20 mouse cellular contexts compared by ENCODE assay signal in the genomic region with DNA sequence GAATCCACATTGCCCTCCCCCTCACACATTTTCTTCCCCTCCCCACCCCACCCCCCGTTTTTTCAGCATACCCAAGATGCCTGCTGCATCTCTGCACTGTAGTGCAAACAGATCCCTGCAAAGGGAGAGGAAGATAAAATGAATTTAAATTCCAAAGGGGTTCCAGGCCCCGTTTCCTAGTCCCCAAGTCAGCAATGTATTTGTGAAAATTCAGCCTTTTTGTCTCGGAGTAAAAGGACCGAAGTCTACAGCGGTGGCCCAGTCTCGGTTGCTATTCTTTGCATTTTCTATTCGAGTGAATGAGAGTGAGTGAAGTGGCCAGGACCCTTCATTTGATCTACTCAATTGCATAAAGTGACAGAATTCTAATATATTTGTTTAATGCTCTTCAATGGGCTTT. TPM values are rescaled to one million over a fixed set of nuclear protein-coding genes. Genes with fewer than 3 reads are reported as not detected.
A peak's percentile ranks its signal among the peaks of the same experiment; 100 is the strongest.
DNase-seq lines count a peak whose midpoint lies in the region; ATAC-seq lines count a peak whose summit lies in the region.
"Had no signal": no experiment of that assay in that cellular context is flagged by ENCODE, and none has a peak within 500 bp of the region (broad histone marks: within the 10 kb centered on the region; RNA-seq: fewer than 3 reads in every experiment).

No protein-coding gene starts in this region.

- peaks cover 2% of the 10 kb centered on the region; the same call in 1 of the 2 replicates for H3K4me1 ChIP-seq in hindbrain, embryonic 11.5 days (replicated peaks; ENCODE audit: control insufficient read depth, insufficient read depth, low read length)
- H3K4me1 ChIP-seq in hindbrain, embryonic 16.5 days (ENCODE audit: control insufficient read depth, insufficient read depth, low read depth, low read length): peaks cover under 1% of the 10 kb centered on the region
- peaks cover 40% of the 10 kb centered on the region for H3K4me1 ChIP-seq in midbrain, embryonic 12.5 days
- H3K4me1 ChIP-seq in neural tube, embryonic 14.5 days (ENCODE audit: control insufficient read depth, insufficient read depth, low read length): no peaks in the 10 kb centered on the region; the same call in 1 of the 2 replicates

- H3K4me2 ChIP-seq in hindbrain, embryonic 11.5 days (replicated peaks; ENCODE audit: low read depth, low read length): 0 out of 2 replicates have a peak overlapping the region, but pooled peaks have one; percentile 3
- H3K4me2 ChIP-seq in hindbrain, embryonic 16.5 days (ENCODE audit: low read length): no peak overlapping the region
- peak overlapping the region; percentile 7; the same call in 1 of the 2 replicates for H3K4me2 ChIP-seq in midbrain, embryonic 12.5 days (replicated peaks)
- no peak overlapping the region for H3K4me2 ChIP-seq in neural tube, embryonic 14.5 days (ENCODE audit: low read depth, low read length)
- H3K4me2 ChIP-seq: forebrain, embryonic 15.5 days; limb, embryonic 13.5 days; lung, embryonic 15.5 days had no signal

- H3K9me3 ChIP-seq in hindbrain, embryonic 11.5 days (ENCODE audit: control insufficient read depth, low read length): no peaks in the 10 kb centered on the region
- H3K9me3 ChIP-seq in hindbrain, embryonic 16.5 days (ENCODE audit: control insufficient read depth, low read length): no peaks in the 10 kb centered on the region
- no peaks in the 10 kb centered on the region for H3K9me3 ChIP-seq in midbrain, embryonic 12.5 days
- no peaks in the 10 kb centered on the region for H3K9me3 ChIP-seq in neural tube, embryonic 14.5 days (ENCODE audit: control insufficient read depth, low read length)
- H3K9me3 ChIP-seq: forebrain, embryonic 15.5 days; limb, embryonic 13.5 days; lung, embryonic 15.5 days; neural tube, embryonic 12.5 days had no signal

- ATAC-seq in hindbrain, embryonic 11.5 days (ENCODE audit: low FRiP score): peak; percentile 59
- ATAC-seq in hindbrain, embryonic 16.5 days: no peak
- ATAC-seq in midbrain, embryonic 12.5 days (ENCODE audit: low FRiP score, low read depth): peak; percentile 44; the same call in 1 of the 2 replicates
- 0 out of 2 replicates have a peak, but pooled peaks have one; percentile 31 for ATAC-seq in neural tube, embryonic 14.5 days (ENCODE audit: low read depth)
- ATAC-seq: forebrain, embryonic 15.5 days had no signal

- H3K27ac ChIP-seq in hindbrain, embryonic 11.5 days (ENCODE audit: low read depth, low read length): 0 out of 2 replicates have a peak overlapping the region, but pooled peaks have one; percentile 20
- no peak overlapping the region for H3K27ac ChIP-seq in hindbrain, embryonic 16.5 days (ENCODE audit: low read depth, low read length)
- peak overlapping the region; percentile 25; the same call in 1 of the 2 replicates for H3K27ac ChIP-seq in midbrain, embryonic 12.5 days (replicated peaks)
- no peak overlapping the region for H3K27ac ChIP-seq in neural tube, embryonic 14.5 days (ENCODE audit: low read depth, low read length)
- H3K27ac ChIP-seq: forebrain, embryonic 15.5 days; limb, embryonic 13.5 days; liver, embryonic 14.5 days; lung, embryonic 15.5 days; macrophage; neural tube, embryonic 12.5 days had no signal

- no peaks in the 10 kb centered on the region for H3K36me3 ChIP-seq in hindbrain, embryonic 11.5 days (ENCODE audit: control insufficient read depth, insufficient read depth, low read length)
- no peaks in the 10 kb centered on the region for H3K36me3 ChIP-seq in hindbrain, embryonic 16.5 days (ENCODE audit: control insufficient read depth, insufficient read depth, low read length)
- H3K36me3 ChIP-seq in midbrain, embryonic 12.5 days: no peaks in the 10 kb centered on the region
- no peaks in the 10 kb centered on the region for H3K36me3 ChIP-seq in neural tube, embryonic 14.5 days (ENCODE audit: control insufficient read depth, insufficient read depth, low read length)
- H3K36me3 ChIP-seq: forebrain, embryonic 15.5 days; limb, embryonic 13.5 days; lung, embryonic 15.5 days; neural tube, embryonic 12.5 days had no signal

- no peak overlapping the region for H3K4me3 ChIP-seq in hindbrain, embryonic 11.5 days (ENCODE audit: low read depth, low read length)
- H3K4me3 ChIP-seq in hindbrain, embryonic 16.5 days (ENCODE audit: low read length): no peak overlapping the region
- no peak overlapping the region for H3K4me3 ChIP-seq in midbrain, embryonic 12.5 days
- no peak overlapping the region for H3K4me3 ChIP-seq in neural tube, embryonic 14.5 days (ENCODE audit: low read depth, low read length)
- H3K4me3 ChIP-seq: forebrain, embryonic 15.5 days; limb, embryonic 13.5 days; lung, embryonic 15.5 days; neural tube, embryonic 12.5 days had no signal

- peaks cover 11% of the 10 kb centered on the region for H3K27me3 ChIP-seq in hindbrain, embryonic 11.5 days (ENCODE audit: control insufficient read depth, insufficient read depth, low read length)
- peaks cover 26% of the 10 kb centered on the region for H3K27me3 ChIP-seq in hindbrain, embryonic 16.5 days (replicated peaks; ENCODE audit: control insufficient read depth, insufficient read depth, low read length)
- peaks cover 28% of the 10 kb centered on the region for H3K27me3 ChIP-seq in midbrain, embryonic 12.5 days
- peaks cover 7% of the 10 kb centered on the region for H3K27me3 ChIP-seq in neural tube, embryonic 14.5 days (ENCODE audit: control insufficient read depth, insufficient read depth, low read length)

- peak; percentile 46 for DNase-seq in hindbrain, embryonic 11.5 days (ENCODE audit: low spot score)
- DNase-seq in embryo, embryonic 10.5 days (ENCODE audit: low spot score): peak; percentile 62
- no peak for DNase-seq in thymus, postnatal 4 days
- DNase-seq in lung, postnatal 4 days: no peak
- DNase-seq: cerebellum, adult 9-10 months; kidney, adult 11 months; thymus, postnatal 25 days had no signal

- WGBS in hindbrain, embryonic 11.5 days: 3% methylated on average over 7 of the region's 7 CpGs
- WGBS in hindbrain, embryonic 16.5 days: 9% methylated on average over 7 of the region's 7 CpGs
- WGBS in midbrain, embryonic 12.5 days: under 1% methylated on average over 7 of the region's 7 CpGs
- 6% methylated on average over 7 of the region's 7 CpGs for WGBS in neural tube, embryonic 14.5 days

- no peak overlapping the region for H3K9ac ChIP-seq in hindbrain, embryonic 11.5 days (ENCODE audit: low read depth, low read length)
- H3K9ac ChIP-seq in hindbrain, embryonic 16.5 days (ENCODE audit: low read depth, low read length): no peak overlapping the region
- H3K9ac ChIP-seq in midbrain, embryonic 12.5 days (replicated peaks): no peak overlapping the region
- no peak overlapping the region for H3K9ac ChIP-seq in neural tube, embryonic 14.5 days (replicated peaks; ENCODE audit: low read depth, low read length)
- H3K9ac ChIP-seq: forebrain, embryonic 15.5 days; limb, embryonic 13.5 days; liver, embryonic 14.5 days; lung, embryonic 15.5 days; neural tube, embryonic 12.5 days had no signal

RNA-seq across cellular contexts. Expression of a gene that starts 6.4 kb away (rescaled TPM):
- 3.1 and 3.8 TPM in 2 replicates for polyA plus RNA-seq in hindbrain, embryonic 11.5 days (2014; fragmentation: Nextera tagmentation; extraction: Ambion mirVana)
- polyA plus RNA-seq in hindbrain, embryonic 16.5 days (2015; fragmentation: Nextera tagmentation; extraction: Ambion mirVana): 6.9 TPM in 2 replicates
- 7.3 and 8.0 TPM in 2 replicates for polyA plus RNA-seq in midbrain, embryonic 12.5 days (2016; fragmentation: Nextera tagmentation; extraction: Ambion mirVana)
- polyA plus RNA-seq in neural tube, embryonic 14.5 days (2014; fragmentation: Nextera tagmentation; extraction: Ambion mirVana): 4.1 and 4.7 TPM in 2 replicates
- polyA plus RNA-seq: C2C12; cortical plate, adult 2 months; heart, postnatal 0 days; liver, embryonic 14.5 days; lung, embryonic 15.5 days; macrophage; testis, adult 2 months had no signal

Comparison
In these comparisons a context has a peak if more than half of its experiments do, and no peak if none do; other contexts are left out.
1. H3K27ac ChIP-seq: peak in hindbrain, embryonic 11.5 days (single experiment) and midbrain, embryonic 12.5 days (single experiment); none in hindbrain, embryonic 16.5 days (single experiment) and neural tube, embryonic 14.5 days (single experiment).
2. H3K4me2 ChIP-seq: peak in hindbrain, embryonic 11.5 days (single experiment) and midbrain, embryonic 12.5 days (single experiment); none in hindbrain, embryonic 16.5 days (single experiment) and neural tube, embryonic 14.5 days (single experiment).
3. DNase-seq: peak in hindbrain, embryonic 11.5 days (single experiment) and embryo, embryonic 10.5 days (single experiment); none in thymus, postnatal 4 days (single experiment) and lung, postnatal 4 days (0 of 2).